14 mouse cellular contexts compared by ENCODE assay signal in genomic region chr5:142477866-142478615, GRCm38 (mm10). TPM values are rescaled to one million over a fixed set of nuclear protein-coding genes. Genes with fewer than 3 reads are reported as not detected.
DNase-seq lines count a peak whose midpoint lies in the region; ATAC-seq lines count a peak whose summit lies in the region.
"Had no signal": no experiment of that assay in that cellular context is flagged by ENCODE, and none has a peak within 500 bp of the region (broad histone marks: within the 10 kb centered on the region; RNA-seq: fewer than 3 reads in every experiment).

No protein-coding gene starts in this region.

- no peak overlapping the region for H3K27ac ChIP-seq in forebrain, embryonic 14.5 days (ENCODE audit: low read depth, low read length)
- H3K27ac ChIP-seq in forebrain, embryonic 15.5 days (replicated peaks) = no peak overlapping the region
- no peak overlapping the region for H3K27ac ChIP-seq in midbrain, embryonic 15.5 days
- H3K27ac ChIP-seq in midbrain, embryonic 16.5 days (ENCODE audit: low read length) = no peak overlapping the region
- H3K27ac ChIP-seq: midbrain, embryonic 12.5 days had no signal

- H3K4me3 ChIP-seq in forebrain, embryonic 14.5 days (ENCODE audit: low read depth, low read length) = no peak overlapping the region
- H3K4me3 ChIP-seq in forebrain, embryonic 15.5 days = no peak overlapping the region
- no peak overlapping the region for H3K4me3 ChIP-seq in midbrain, embryonic 15.5 days
- H3K4me3 ChIP-seq in midbrain, embryonic 16.5 days (ENCODE audit: low read depth, low read length) = no peak overlapping the region
- H3K4me3 ChIP-seq: midbrain, embryonic 12.5 days; myocyte had no signal

- peaks cover 16% of the 10 kb centered on the region; the same call in 1 of the 2 replicates for H3K36me3 ChIP-seq in forebrain, embryonic 14.5 days (ENCODE audit: control insufficient read depth, insufficient read depth, low read length)
- no peaks in the 10 kb centered on the region for H3K36me3 ChIP-seq in forebrain, embryonic 15.5 days
- no peaks in the 10 kb centered on the region for H3K36me3 ChIP-seq in midbrain, embryonic 15.5 days (replicated peaks)
- H3K36me3 ChIP-seq in midbrain, embryonic 16.5 days (ENCODE audit: control insufficient read depth, insufficient read depth, low read length) = no peaks in the 10 kb centered on the region

- H3K9me3 ChIP-seq in forebrain, embryonic 14.5 days (replicated peaks; ENCODE audit: control insufficient read depth, low read length) = no peaks in the 10 kb centered on the region
- no peaks in the 10 kb centered on the region for H3K9me3 ChIP-seq in forebrain, embryonic 15.5 days
- no peaks in the 10 kb centered on the region for H3K9me3 ChIP-seq in midbrain, embryonic 15.5 days
- H3K9me3 ChIP-seq in midbrain, embryonic 16.5 days (replicated peaks; ENCODE audit: control insufficient read depth, low read length, poor library complexity, severe bottlenecking) = no peaks in the 10 kb centered on the region
- H3K9me3 ChIP-seq: embryonic facial prominence, embryonic 15.5 days; midbrain, embryonic 12.5 days had no signal

- intact Hi-C loops in heart, postnatal 36 days (cut with DNase I) = loop anchor here (1.0 to 2.0 kb wide), 3 partner anchors 75 to 240 kb away; no protein-coding TSS in a partner anchor

- peak; percentile 5; the same call in 1 of the 2 replicates for ATAC-seq in forebrain, embryonic 14.5 days
- ATAC-seq in forebrain, embryonic 15.5 days (replicated peaks) = no peak
- 0 out of 2 replicates have a peak, but pooled peaks have one; percentile 16 for ATAC-seq in midbrain, embryonic 15.5 days (replicated peaks)
- ATAC-seq in midbrain, embryonic 16.5 days = no peak

- WGBS in forebrain, embryonic 14.5 days = 75% methylated on average over 5 of the region's 5 CpGs
- 76% methylated on average over 5 of the region's 5 CpGs for WGBS in forebrain, embryonic 15.5 days
- 91% methylated on average over 5 of the region's 5 CpGs for WGBS in midbrain, embryonic 15.5 days
- WGBS in midbrain, embryonic 16.5 days = 86% methylated on average over 5 of the region's 5 CpGs

- peak; percentile 42 for DNase-seq in adrenal gland, postnatal 10 days
- DNase-seq in adrenal gland, postnatal 14 days = no peak
- DNase-seq in forebrain, embryonic 14.5 days (ENCODE audit: low spot score) = no peak
- DNase-seq in ZHBTc4 (ENCODE audit: low read depth, low spot score) = peak; percentile 72
- DNase-seq in heart, postnatal 36 days = no peak

- no peak overlapping the region for H3K9ac ChIP-seq in forebrain, embryonic 14.5 days (ENCODE audit: low read length)
- H3K9ac ChIP-seq in forebrain, embryonic 15.5 days (replicated peaks) = no peak overlapping the region
- no peak overlapping the region for H3K9ac ChIP-seq in midbrain, embryonic 15.5 days
- no peak overlapping the region for H3K9ac ChIP-seq in midbrain, embryonic 16.5 days (ENCODE audit: low read depth, low read length)
- H3K9ac ChIP-seq: embryonic facial prominence, embryonic 15.5 days; midbrain, embryonic 12.5 days had no signal

- no peaks in the 10 kb centered on the region; the same call in 1 of the 2 replicates for H3K4me1 ChIP-seq in forebrain, embryonic 14.5 days (ENCODE audit: control insufficient read depth, insufficient read depth, low read length)
- peaks cover 8% of the 10 kb centered on the region for H3K4me1 ChIP-seq in forebrain, embryonic 15.5 days
- H3K4me1 ChIP-seq in midbrain, embryonic 15.5 days = peaks cover 3% of the 10 kb centered on the region; the same call in 1 of the 2 replicates
- H3K4me1 ChIP-seq in midbrain, embryonic 16.5 days (ENCODE audit: control insufficient read depth, insufficient read depth, low read length) = peaks cover 3% of the 10 kb centered on the region; the same call in 1 of the 2 replicates

- no peak overlapping the region for H3K4me2 ChIP-seq in forebrain, embryonic 14.5 days (ENCODE audit: low read length)
- H3K4me2 ChIP-seq in forebrain, embryonic 15.5 days (replicated peaks) = no peak overlapping the region
- no peak overlapping the region for H3K4me2 ChIP-seq in midbrain, embryonic 15.5 days
- no peak overlapping the region for H3K4me2 ChIP-seq in midbrain, embryonic 16.5 days (ENCODE audit: low read length)

- H3K27me3 ChIP-seq in forebrain, embryonic 14.5 days (replicated peaks; ENCODE audit: control insufficient read depth, insufficient read depth, low read length) = no peaks in the 10 kb centered on the region
- no peaks in the 10 kb centered on the region for H3K27me3 ChIP-seq in forebrain, embryonic 15.5 days
- H3K27me3 ChIP-seq in midbrain, embryonic 15.5 days (replicated peaks) = no peaks in the 10 kb centered on the region
- H3K27me3 ChIP-seq in midbrain, embryonic 16.5 days (ENCODE audit: control insufficient read depth, insufficient read depth, low read depth, low read length) = no peaks in the 10 kb centered on the region
- H3K27me3 ChIP-seq: embryonic facial prominence, embryonic 15.5 days; midbrain, embryonic 12.5 days had no signal

RNA-seq across cellular contexts. Expression of gene Ap5z1, which starts 14.3 kb away (rescaled TPM):
- total RNA-seq in adrenal gland, postnatal 10 days (2021) = 10 to 100 TPM; 14.0 to 18.9 TPM
- total RNA-seq in adrenal gland, postnatal 14 days (2021) = 12.5 and 15.7 TPM in 2 replicates
- 9.4 and 14.3 TPM in 2 replicates for polyA plus RNA-seq in forebrain, embryonic 14.5 days (2014; fragmentation: Nextera tagmentation; extraction: Ambion mirVana)
- 15.0 and 15.1 TPM in 2 replicates for polyA plus RNA-seq in forebrain, embryonic 15.5 days (2015; fragmentation: Nextera tagmentation; extraction: Ambion mirVana)
- 13.7 and 14.2 TPM in 2 replicates for polyA plus RNA-seq in midbrain, embryonic 15.5 days (2015; fragmentation: Nextera tagmentation; extraction: Ambion mirVana)
- 12.2 and 14.1 TPM in 2 replicates for polyA plus RNA-seq in midbrain, embryonic 16.5 days (2015; fragmentation: Nextera tagmentation; extraction: Ambion mirVana)
- 1 to 10 TPM; 6.2 to 6.4 TPM for total RNA-seq in heart, postnatal 36 days (2021)

RNA-seq across cellular contexts. Expression of gene Papolb, which starts 51.8 kb away (rescaled TPM):
- total RNA-seq in adrenal gland, postnatal 10 days (2021) = under 1 TPM; 0.21 to 0.27 TPM
- 0.19 and 0.33 TPM in 2 replicates for total RNA-seq in adrenal gland, postnatal 14 days (2021)
- polyA plus RNA-seq in forebrain, embryonic 14.5 days (2014; fragmentation: Nextera tagmentation; extraction: Ambion mirVana) = 0.15 and 0.27 TPM in 2 replicates
- polyA plus RNA-seq in forebrain, embryonic 15.5 days (2015; fragmentation: Nextera tagmentation; extraction: Ambion mirVana) = 0.08 and 0.15 TPM in 2 replicates
- 0.26 and 0.29 TPM in 2 replicates for polyA plus RNA-seq in midbrain, embryonic 15.5 days (2015; fragmentation: Nextera tagmentation; extraction: Ambion mirVana)
- polyA plus RNA-seq in midbrain, embryonic 16.5 days (2015; fragmentation: Nextera tagmentation; extraction: Ambion mirVana) = 0.14 and 0.20 TPM in 2 replicates
- under 1 TPM in 1 of 2 experiments, not detected in 1; 0.14 TPM for total RNA-seq in heart, postnatal 36 days (2021)
- total RNA-seq: hematopoietic stem cell, adult 5-6 weeks had no signal
- polyA plus RNA-seq: activated CD4-positive, CD25-positive, alpha-beta regulatory T cell, adult 4 months; liver, embryonic 16.5 days had no signal

Comparison
In these comparisons a context has a peak if more than half of its experiments do, and no peak if none do; other contexts are left out.
1. DNase-seq: peak in adrenal gland, postnatal 10 days (single experiment) and ZHBTc4 (single experiment); none in adrenal gland, postnatal 14 days (single experiment), forebrain, embryonic 14.5 days (single experiment) and heart, postnatal 36 days (0 of 2).
2. ATAC-seq: peak in forebrain, embryonic 14.5 days (single experiment) and midbrain, embryonic 15.5 days (single experiment); none in forebrain, embryonic 15.5 days (single experiment) and midbrain, embryonic 16.5 days (single experiment).